Mouse (Mus musculus) CD4-positive helper T cell, adult 2 months (primary cell): ENCODE measurements around the gene Stx3.

Experiments used
- DNase-seq: peaks from one replicate; pipeline ENCODE4 v3.0.0-alpha.2; 2012; ENCODE audit warnings: low read depth, missing footprints, low spot score

Gene Stx3

DNA sequence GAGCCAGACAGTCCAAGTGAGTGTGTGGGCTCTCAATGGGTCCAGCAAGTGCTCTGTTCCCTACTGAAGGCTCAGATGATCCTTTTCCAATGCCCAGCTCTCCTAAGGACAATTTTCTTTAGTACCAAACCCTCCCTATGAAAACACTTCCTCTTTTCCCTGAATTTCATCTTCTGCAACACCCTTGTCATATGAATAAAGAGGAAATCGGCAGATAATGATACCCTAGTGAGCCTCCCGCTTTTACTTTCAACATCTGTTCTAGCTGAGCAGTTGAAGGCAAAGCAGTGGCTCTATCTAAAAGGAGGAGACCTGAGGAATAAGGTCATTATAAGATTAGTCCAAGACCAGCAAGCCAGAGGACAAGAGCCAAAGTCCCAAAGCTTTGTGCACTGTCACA lies 10.8 kb downstream of the Stx3 start:
- DNase-seq = no peak

DNA sequence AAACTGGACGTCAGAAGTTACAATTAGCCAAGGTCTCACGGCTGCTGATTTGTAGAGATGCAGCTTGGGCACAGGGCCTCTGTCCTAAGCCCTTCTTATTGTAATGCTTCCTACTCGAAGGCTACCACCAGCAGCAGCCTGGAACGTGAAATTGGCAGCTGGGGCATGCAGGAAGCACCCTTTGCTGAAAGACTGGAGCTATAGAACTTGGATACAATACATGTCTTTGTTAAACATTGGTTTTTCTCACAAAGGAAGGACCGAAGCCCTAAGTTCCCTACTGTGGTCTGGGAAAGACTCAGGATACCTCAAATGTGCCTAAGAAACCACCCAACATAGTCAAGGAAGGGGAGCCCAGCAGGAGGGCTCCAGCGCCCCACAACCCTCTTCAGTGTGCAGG lies 11.4 kb downstream of the Stx3 start:
- no peak for DNase-seq

DNA sequence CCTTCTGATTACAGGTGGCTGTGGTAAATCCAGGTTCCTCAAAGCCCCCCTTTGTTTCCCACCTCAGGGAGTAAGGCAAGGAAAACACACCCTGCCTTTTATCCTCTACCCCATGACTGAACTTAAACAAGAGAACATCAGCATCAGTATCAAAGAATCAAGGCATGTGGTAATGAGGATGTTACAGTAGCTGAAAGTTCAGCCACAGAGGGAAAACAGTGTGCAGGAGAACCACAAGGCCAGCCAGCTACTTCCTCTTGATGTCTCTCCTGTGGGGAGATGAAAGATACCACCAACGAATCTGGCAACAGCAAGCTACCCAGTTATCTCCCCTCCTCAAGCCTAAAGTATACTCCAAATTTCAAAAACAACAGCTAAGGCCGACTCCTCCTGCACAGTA lies 12.0 kb downstream of the Stx3 start:
- DNase-seq = peak; percentile 52

DNA sequence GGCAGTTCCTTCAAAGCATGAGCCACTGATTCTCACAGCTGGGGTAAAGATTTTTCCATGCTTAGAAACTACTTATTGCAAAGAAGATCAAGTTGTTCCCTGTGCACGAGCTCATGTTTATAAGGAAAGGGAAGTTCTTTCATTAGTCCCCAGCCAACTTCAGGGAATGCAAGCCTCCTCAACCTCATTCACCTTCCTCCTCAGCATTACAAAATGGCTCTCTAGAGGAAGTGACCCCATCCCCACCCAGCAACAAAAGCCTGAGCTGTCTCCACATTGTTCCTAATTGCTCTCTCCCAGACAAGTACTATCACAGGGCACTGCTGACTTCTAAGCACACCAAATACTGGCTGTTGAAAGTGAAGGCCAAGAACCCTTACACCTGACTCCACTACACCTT lies 14.8 kb downstream of the Stx3 start:
- DNase-seq = no peak

DNA sequence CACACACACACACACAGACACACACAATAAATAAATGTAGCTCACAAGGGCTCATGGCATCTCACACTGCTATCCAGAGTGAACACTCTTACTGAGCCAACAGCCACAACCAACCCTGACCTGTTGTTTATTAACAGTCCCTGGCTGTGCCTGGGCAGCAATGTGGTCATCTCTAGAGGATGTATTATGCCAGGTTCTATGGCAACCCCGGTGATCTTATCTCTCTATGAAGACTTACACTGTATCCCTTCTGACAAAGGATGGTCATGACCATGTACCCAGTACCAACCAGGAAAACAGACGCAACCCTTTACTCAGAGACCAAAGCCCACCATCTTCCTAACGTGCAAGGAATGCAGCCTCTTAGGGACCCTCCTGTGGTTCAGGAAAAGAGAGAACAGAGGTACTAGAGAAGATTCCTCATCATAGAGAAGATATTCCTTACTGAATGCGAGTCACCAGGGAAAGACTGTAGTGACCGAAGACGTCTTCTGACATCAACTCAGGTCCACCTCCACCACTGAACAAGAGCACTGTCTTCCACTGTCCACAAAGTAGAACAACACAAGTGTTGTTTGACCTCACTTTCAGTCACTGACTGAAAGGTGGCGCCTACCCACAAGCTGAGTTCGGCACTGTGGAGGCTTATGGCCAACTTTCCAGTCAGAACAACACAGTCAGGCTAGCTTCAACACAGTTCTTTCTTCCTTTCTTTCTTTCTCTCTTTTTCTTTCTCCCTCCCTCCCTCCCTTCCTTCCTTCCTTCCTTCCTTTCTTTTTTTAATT lies 18.5 kb downstream of the Stx3 start:
- DNase-seq = peak; percentile 24

DNA sequence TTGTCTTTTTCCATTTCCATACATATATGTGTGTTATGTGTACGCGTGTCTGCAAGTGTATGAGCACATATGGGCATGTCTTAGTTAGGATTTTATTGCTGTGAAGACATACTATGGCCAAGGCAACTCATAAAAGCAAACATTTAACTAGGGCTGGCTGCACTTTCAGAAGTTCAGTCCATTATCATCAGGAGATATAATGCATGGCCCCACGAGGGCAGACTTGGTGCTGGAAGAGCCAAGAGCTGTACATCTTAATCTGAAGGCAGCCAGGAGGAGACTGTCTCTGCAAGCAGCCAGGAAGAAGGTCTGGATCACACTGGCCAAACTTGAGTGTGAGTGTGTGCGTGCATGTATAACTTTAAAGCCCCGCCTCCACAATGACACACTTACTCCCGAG lies 24.8 kb downstream of the Stx3 start:
- no peak for DNase-seq

DNA sequence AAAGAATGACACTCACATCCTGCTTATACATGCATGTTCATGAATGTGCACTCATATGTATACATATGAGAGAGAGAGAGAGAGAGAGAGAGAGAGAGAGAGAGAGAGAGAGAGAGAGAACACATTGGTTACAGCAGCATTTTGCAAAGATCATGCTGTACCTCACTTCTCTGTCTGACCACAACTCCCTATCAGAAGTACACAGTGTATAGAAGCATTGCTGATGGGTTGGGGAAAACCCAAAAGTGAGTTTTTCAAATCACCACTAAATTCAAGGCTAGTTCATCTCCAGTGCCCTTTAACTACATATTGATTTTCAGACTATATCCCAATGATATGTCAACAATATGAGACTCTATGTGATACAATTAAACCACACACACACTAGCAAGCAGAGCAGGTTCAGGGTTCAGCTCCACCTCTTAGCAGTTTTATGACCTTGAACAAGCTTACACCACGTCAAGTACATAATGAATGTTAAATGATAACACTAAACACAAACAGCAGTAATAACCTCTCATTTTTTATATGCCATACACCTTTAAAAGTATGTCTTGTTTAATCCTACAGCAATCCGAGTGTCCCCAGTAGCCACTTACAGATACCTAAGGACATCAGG lies 25.4 kb downstream of the Stx3 start:
- no peak for DNase-seq

DNA sequence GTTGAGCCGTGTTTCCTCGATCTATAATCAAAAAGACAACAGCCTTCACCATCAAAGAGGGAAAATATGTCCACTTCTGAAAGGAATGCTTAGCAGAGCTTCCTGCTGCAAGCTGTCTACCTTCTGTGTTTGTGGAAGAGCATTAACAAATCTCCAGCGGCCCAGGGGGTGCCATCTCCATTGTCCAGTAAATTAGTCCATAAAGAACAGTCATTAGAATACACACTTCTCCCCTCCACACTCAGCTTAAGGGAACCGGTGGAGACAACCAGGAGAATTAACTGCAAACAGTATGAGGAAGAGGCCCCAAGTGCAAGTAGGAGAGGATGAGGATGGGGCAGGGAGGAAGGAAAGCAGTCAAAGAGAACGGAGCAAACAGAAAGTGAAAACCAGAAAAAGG lies 27.4 kb downstream of the Stx3 start:
- no peak for DNase-seq

DNA sequence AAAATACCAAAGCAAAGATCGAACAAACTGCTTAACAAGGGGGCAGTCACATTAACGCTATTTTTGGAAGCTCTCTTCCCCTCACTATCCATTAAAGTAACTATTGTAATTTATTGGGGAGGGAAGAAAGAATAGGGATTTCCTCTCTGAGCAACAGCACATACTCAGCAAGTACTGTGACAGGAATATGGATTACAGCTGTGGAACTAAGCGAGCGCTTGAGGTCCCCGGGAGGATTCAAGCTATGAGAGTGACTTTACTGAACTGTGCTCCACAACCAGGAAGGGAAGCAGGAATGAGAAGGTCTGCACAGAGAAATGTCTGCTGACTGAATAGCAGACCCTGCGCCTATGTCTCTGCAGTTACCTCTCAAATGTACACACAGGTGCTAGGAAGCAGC lies 30.3 kb downstream of the Stx3 start:
- no peak for DNase-seq

DNA sequence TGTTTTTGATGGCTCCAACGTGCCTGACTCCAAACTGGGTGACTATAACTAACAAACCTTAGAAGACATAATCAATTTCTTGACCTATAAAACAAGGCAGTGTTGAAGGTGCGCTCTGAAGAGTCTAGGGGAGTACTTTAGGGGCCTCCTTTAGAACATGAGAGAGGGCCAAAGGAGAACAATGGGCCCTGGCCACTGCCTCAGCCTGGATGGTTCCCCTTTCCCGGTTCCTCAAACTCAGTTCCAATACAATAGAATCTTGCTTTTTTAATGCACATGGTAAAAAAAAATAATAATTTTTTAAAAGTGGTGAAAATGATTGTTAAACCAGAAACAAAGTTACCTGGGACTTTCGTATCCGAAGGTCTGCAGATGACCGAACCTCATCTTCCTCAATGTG lies 31.4 kb downstream of the Stx3 start:
- no peak for DNase-seq

DNA sequence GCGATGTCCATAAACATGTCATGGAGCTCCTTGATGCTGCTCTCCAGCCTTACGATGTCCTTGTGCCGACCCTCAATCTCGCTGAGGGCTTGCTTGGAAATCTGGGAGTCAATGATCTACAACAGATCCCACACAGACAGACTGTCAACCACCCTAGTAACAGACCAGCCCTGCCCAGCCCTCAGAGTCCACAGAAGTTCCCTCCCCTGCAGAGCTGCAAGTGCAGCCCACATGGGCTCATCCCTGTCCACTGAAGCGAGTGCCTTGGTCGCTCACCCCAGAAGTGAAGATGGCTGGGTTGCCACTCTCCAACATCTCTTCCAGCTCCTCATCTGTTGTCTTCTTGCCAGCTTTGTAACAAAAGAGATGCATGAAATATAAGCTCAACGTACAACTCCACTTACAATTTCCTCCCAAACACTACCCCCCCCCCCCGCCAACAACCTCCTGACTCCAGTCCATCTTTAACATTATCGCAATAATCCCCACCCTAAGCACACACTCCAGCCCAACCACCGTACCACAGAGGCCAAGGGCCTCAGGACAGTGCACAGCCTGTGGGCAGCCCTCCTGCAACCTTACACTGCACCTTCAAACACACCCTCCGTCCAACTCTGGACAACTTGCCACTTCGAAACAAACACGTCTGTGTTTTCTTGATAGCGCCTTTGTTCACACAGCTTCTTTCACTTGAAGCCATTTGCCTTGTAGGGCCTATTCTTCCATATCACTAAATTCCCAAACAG lies 33.6 kb downstream of the Stx3 start:
- DNase-seq = no peak

DNA sequence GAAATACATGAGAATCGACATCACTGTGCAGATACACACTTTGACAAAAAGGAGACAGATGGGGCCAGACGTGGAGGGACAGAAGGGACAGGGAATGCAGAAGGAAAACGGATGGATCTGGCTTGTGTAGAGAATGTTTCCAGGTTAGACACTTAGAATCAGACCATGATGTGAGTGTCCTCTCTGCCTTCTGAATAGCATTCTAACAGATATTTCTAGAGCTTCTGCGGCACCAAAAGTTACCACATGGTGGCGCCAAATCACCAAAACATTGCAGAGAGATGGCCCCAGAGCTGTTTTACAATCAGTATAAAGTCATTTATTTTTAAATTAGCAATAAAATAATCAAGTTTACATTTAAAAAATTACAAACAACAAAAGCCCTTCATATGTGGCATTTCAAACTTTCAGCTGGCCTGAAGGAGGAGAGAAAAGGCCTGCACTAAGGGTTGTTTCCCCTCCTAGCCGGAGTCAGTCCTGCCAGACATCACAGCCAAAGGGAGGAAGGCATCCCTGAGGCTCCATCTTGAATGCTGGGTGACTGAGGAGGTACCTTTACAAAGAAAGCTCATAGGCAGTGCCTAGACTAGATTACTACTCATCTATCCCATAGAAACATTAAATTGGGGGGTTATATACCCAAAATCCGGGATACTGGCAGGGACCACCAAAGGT lies 41.9 kb downstream of the Stx3 start:
- DNase-seq = peak; percentile 59

DNA sequence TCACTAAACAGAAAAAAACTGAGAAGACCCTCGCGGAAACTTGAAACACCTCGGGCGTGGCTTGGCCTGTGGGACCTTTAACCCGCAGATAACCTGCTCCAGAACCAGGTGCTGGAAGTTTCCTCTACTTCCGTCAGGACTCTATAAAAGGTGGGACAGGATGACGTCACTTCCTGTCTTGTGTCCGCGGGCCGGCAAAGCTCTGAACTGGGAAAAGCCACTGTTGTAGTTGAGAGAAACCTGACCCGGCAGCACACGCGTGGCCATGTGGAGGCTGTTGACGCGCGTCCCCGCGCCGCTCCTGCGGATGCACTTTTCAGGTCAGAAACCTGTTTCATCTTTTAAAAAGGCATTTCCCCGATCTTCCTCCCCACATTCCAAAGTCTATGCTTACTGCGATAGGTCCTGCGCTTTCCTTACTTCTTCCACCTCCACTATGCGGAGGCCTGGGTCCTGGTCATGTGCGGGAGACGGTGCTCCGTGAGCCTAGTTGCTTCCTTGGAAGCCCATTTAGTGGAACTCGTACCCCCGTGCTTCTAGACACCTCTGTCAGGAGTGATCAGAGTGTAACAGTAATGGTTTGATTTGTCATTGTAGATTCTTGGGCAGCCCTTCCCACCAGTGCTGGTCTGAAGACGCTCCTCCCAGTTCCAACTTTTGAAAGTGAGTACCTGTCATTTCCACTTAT lies 48.9 kb downstream of the Stx3 start, which contains the start of gene Mrpl16:
Gene Mrpl16 (plus strand): TSS at position 187 of the 688 bp plus-strand sequence.
- peak; percentile 92 for DNase-seq

DNA sequence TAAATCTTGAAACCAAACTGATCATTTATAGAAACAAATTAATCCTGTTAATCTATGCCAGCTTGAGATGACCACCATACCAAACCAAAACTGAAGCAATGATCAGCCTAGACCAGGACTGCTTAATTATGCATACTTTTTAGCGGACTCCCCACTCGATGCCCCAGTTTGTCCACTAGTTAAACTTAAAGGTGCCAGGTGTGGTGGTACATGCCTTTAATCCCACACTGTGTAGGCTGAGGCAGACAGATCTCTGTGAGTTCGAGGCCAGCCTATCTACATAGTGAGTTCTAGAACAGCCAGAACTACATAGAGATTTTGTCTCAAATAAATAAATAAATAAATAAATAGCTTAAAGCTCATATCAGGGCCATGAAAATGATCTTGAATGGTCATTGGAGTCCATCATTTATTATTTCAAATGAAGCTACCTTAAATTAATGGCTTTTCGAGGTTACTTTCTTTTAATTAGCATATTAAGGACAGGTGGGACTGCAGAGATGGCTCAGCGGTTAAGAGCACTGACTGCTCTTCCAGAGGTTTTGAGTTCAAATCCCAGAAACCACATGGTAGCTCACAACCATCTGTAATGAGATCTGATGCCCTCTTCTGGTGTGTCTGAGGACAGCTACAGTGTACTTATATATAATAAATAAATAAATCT lies 49.8 kb downstream of the Stx3 start:
- DNase-seq = no peak

DNA sequence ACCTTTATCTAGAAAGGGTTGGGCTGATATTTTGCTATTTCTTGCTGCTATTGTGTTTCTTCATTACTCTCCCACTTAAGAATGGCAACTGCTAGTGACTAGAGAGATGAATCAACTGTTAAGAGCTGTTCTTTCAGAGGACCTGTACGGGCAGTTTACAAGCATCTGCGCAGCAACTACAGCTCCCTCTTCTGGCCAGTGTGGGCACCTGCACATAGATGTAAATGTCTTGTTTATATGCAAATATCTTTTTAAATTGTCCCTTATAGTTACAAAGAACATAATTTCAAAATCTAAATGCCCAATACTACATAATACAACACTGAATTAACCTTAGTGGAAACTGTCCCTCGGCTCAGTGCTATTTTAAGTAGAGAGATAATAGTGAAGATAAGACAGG lies 51.0 kb downstream of the Stx3 start:
- peak; percentile 67 for DNase-seq

DNA sequence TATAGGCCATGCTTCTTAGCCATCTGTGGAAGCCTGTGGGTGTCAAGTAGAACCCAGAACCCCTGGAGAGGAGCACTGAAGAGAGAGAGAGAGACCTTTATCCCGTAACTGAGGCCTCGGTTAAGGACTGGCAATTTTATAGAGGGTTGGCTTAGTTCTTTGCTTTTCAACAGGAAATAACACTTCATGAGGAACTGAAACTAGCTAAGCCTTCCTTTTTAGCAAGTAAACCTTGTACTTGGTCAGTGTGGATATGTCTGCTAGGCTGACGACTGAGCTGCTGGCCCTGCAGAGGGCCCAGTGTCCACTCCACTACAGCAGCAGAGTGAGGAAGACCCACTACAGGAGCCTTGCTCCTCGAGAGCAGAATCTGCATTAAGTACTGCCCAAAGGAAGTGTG lies 52.8 kb downstream of the Stx3 start:
- DNase-seq = no peak

DNA sequence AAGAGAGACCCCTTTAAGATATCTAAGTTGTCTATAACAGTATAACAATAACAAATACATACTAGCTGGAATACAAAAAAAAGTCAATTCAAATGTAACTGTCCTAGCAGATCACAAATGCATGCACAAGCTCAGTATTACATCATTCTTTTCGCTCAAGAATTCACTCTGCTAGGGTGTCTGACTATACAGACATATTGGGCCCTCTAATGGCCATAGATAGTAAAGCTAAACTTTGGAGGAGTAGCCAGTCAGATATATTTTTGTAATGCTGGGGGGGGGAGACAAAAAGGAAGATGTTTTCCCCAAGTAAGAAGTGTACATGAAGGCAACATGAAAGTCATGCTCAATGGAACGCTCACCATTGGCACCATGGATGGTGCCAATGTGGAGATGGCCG lies 54.1 kb downstream of the Stx3 start:
- no peak for DNase-seq

DNA sequence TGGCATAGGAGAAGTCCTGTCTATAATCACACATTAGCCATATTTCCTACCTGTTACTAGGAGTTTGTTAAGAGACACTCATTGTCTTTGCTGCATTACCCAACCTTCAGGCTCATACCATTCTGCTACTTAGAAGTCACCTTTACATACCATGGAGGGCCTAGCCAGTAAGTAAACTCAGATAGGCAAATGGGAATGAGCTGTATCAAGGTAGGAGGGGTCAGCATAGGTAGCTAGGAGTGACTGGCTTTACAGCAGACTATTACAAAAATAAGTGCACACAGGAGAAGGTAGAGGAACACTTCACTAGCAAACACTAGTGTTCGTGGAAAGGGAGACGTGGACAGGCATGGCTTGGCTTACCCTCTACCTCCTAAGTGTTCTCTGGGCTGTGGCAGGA lies 71.9 kb downstream of the Stx3 start, which contains the start of gene Gif:
Gene Gif (plus strand): TSS at position 257 of the 400 bp plus-strand sequence.
- DNase-seq = no peak

DNA sequence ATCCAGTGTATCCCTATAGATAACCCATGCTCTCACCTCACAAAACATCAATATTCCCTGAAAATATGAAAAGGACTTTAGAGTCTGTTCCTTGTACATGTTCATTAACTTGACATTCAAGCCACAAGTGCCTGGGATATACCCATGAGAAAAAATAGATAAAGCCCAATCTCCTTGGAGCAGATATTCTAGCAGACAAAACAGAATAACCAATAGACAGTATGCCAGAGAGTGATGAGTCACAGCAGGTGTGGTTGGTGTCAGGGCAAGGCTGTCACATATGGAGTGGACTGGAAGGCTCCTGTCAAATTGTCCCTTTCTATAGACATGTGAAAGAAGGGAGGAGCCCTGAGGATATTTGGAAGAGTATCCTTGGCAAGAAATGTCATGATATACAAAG lies 73.5 kb downstream of the Stx3 start:
- DNase-seq = no peak

DNA sequence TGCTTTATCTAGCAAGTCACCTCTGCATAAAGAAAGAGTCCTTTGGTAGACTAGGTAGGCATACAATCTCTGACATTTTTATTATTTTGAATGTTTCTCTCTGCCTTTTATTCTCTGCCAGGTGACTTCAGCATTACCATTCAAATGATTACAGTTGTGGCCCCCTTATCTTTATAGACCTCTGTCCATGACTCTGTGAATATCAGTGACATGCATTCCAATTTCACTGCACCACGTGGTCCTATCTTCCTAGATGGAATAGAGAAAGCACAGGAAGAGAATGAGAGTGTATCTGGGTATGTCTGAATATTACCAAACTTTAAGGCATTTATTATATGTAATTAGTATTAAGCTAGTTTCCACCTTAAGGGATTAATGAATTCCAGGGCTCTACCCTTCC lies 82.7 kb downstream of the Stx3 start:
- no peak for DNase-seq

DNA sequence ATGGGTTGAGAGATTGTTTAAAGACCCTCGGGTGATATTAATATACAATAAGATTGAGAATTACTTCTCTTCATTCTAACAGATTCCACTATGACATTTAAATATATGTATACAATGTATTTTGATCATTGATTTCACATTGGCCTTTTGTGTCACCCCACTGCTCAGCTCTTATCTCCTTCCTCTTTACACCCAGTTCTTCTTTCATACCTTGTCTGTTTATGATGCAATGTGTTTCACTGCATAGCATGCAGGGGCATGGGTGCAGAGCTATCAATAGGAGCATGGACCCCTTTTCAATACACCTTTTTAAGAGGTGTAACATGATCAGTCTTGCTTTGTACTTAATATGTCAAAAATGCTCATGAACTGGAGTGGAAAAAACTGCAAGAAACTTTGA lies 88.9 kb downstream of the Stx3 start:
- no peak for DNase-seq
